Mouse (Mus musculus): Measurements from ENCODE around the gene Pbxip1. TPM values are rescaled to one million over a fixed set of nuclear protein-coding genes. Genes with fewer than 3 reads are reported as not detected.

Pbxip1 gene
- total RNA-seq, 2 experiments from 2014 or later: 37.5 to 38.6 TPM

DNA sequence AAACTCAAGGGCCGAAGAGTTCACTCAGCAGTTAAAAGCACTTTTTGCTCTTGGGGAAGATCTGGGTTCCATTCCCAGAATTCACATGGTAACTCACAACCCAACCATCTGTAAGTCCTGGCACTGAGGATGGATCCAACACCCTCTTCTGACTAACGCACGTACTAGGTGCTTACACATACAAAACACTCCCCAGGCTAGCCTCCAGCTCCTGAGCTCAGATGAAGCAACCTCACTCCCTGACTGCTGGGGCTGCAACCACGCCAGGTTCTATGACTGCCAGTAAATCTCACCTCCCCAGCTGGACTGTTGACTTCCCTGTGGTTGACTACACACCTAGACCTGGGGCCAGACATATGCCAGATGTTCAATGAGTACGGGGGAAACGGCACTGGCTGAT, 29.6 kb upstream of the Pbxip1 start:
- intact Hi-C loops (cut with DNase I): no loop called here
- no peak for DNase-seq (ENCODE audit: low spot score in 2 of 2)

DNA sequence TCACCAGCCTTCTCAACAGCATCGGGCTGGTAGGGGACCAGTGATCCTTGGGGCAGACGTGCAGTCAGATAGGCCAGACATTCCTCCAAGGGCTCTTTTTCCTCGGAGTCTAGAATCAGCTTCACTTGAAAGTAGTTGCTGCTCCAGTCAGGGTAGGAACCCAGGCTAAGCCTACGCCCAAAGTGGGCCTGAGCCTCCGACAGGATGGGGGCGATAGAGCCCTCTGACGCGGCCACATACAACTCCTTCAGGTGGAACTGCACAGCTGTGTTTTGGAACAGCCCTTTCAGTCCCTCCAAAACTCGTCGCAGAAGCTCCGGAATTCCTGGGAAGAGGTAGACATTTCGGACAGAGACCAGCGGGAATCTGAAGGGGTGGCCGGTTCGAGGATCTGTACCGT, 28.1 kb upstream of the Pbxip1 start:
- intact Hi-C loops (cut with DNase I): no loop called here
- DNase-seq (ENCODE audit: low spot score in 2 of 2): no peak

DNA sequence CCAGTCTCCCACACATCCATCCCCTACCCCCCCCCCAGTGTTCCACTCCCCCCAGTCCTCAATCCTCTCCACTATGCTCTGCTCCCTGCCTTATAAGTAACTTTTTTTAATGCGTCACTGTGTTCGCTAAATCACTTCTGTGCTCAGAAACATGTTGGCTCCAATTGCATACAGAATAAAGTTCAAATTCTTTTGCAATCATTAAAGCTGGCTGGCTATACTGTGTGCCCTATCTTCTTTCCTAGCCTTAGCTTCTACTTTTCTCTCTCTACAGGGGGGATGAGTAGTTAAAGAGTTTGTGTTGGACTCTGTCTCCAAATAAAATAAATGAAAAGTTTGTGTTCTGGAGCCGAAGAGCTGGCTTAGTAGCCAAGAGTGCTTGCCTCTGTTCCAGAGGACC, 26.8 kb upstream of the Pbxip1 start:
- DNase-seq (ENCODE audit: low spot score in 2 of 2): no peak
- intact Hi-C loops (cut with DNase I): no loop called here

DNA sequence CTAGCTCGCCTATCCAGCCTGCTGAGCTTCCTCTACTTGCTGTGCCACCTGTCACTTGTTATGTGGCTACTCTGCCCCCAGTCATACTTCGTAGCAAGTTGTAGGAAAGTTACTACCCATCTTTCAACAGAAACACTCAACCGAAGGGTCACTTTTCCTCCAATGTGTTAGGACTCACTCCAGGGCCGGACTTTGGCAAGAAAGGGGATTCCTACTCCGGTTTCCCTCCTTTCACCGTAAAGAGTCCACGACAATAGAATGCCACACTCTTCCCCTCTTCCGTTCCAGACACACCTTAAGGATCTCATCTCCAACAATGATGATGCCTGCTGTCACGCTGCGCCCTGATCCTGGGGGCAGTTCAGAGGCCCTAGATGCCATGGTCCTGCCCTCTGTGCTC, 25.6 kb upstream of the Pbxip1 start:
- intact Hi-C loops (cut with DNase I): no loop called here
- no peak for DNase-seq (ENCODE audit: low spot score in 2 of 2)

DNA sequence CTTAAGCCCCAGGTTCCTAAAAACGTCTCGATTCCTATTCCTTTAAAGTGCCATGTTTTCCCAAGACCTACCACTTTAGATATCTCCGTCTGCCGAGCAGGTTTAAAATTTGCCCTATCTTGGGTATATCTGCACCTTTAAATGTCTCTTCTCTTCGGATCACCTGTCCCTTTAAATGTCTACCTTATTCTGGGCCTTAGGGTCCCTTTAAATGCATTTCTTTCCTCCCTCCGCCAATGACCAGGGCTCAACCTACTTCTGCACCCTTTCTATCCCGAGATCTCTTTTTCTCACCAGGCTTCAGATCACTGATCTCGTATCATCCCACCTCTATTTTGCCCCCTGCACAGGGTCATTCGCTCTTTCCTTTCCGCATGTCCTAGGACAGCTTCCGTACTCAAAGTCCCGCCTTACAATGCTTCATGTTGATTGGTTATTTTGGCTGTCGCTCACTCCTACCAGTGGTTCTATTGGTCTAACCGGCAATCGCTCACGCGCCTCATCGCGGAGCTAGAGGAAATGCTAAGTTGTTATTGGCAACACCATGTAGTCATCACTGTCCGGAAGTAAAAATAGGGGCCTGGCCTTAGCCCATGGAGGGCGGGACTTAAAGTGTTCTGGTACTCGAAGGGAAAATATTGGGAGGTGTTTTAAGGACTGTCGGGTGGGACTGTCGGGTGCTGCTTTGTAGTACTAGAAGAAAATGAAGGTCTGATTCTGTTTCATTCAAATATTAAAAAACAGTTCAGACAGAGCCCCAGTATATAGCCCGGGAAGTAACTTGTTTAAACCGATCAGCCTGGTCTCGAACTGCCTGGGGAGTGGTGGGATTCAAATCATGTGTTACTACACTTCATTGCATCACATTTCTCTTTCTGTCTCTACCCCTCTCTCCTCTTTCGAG, 24.8 kb upstream of the Pbxip1 start, which contains the start of gene Flad1:
Gene Flad1, minus strand, starts transcription at position 381 of the 904 bp plus-strand sequence.
- intact Hi-C loops (cut with DNase I): no loop called here
- DNase-seq (ENCODE audit: low spot score in 2 of 2): peak; percentile 100

DNA sequence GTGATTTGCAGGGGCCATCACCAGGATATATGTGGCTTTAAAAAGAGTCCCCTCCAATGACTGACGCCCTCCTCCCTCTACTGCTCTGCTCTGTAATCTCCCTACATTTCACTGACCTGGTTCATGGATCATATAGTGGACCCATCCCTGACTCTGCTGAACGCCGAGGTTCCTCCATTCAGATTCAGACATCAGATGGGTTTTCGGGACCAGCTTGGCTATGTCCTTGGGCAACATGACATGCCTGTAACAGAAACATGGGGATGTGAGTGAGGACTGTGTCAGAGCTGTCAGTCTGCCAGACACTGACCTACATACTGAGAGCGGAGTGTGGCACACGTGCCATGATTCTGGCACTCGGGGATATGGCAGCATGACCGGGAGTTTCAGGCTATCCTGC, 20.3 kb upstream of the Pbxip1 start:
- DNase-seq (ENCODE audit: low spot score in 2 of 2): no peak
- intact Hi-C loops (cut with DNase I): no loop called here

DNA sequence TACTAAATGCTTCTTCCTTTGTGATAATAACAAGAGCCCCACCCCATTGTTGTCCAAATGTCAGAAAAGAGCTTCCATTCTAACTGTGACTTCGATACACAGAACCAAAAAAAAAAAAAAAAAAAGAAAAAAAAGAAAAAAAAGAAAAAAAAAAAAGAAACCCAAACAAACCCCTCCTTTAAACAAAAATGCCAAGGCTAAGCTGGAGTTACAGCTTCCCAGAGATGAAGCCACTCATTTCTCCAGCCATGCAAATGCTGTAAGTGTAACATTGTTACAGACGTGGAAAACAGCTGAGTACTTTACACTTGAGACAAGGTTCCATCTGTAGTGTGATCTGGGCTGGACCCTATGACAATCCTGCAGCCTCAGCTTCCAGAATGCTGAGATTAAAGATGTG, 19.4 kb upstream of the Pbxip1 start:
- intact Hi-C loops (cut with DNase I): no loop called here

DNA sequence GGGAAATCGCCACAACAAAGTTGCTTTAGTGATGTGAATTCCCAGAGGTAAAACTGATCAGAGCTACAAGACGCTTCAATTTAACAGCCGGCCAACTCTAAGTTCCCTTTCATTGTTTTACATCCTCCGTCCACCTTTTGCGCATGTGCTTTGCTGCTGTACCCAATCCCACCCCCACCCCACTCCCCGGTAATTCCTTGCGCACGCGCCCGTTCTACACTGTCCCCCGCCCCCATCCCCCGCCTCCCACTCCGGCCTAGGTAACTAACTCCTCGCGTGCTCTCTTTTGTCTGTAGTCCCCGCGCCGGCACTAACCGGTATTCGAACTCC, 18.7 kb upstream of the Pbxip1 start:
- intact Hi-C loops (cut with DNase I): no loop called here
- no peak for DNase-seq (ENCODE audit: low spot score in 2 of 2)

More for the DNA sequence above, 19.4 kb upstream of the Pbxip1 start:
- no peak for DNase-seq (ENCODE audit: low spot score in 2 of 2)

DNA sequence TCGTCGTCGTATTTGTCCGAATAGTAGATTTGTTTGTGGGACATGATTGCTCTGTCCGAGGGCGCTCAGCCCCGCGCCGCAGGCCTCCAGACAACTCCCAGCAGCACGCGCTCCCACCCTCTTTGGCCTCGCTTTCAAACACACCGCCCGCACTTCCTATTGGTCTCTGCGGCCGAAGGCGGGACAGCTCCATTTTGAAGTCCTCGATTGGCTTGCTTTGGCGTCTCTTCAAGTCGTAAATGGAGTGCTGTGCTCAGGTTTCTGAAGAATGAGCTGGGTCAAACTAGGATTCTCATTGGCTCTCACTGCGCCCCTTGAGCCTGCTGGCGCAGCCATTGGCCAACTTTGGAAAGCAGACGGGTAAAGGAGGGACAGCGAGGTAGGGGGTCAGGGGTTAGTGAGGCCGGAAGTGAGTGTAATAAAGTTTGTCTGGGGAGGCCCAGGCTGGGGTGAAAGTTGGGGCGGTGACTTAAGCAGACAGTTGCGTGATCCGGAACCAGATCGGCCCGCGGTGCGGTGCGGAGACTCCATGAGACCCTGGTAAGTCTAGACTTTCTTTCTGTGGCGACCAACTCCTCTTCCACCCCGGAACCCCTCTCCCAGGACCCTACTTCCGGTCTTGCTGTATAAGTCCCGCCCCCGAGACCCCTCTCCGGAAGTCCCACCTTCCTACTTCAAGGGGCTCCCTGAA, 18.2 kb upstream of the Pbxip1 start, which contains the start of the genes Cks1b and Shc1:
Gene Cks1b, minus strand, starts transcription at position 214 of the 691 bp plus-strand sequence.
Gene Shc1, plus strand, starts transcription at position 274 of the 691 bp plus-strand sequence.
- intact Hi-C loops (cut with DNase I): no loop called here
- peak; percentile 92 to 99 for DNase-seq (ENCODE audit: low spot score in 2 of 2)

DNA sequence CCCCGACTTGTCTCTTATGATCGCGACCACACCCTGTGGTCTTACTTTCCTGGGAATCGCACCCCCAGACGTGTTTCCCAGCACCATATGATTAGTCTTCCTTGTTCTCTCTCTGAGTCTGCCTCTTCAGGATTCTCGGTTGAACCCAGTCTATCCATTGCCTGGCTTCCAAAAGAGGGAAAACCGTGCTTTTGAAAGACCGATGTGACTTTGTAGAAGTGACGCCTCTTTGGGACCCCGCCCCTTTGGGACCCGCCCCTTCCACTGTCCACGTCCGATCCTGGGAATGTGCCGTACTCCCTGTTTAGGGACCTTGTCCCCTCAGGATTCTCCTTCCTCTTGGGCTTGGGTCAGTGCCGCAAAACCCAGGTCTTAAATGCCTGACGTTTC, 17.6 kb upstream of the Pbxip1 start:
- peak in 1 of 2 experiments; percentile 31 for DNase-seq (ENCODE audit: low spot score in 2 of 2)
- intact Hi-C loops (cut with DNase I): no loop called here

DNA sequence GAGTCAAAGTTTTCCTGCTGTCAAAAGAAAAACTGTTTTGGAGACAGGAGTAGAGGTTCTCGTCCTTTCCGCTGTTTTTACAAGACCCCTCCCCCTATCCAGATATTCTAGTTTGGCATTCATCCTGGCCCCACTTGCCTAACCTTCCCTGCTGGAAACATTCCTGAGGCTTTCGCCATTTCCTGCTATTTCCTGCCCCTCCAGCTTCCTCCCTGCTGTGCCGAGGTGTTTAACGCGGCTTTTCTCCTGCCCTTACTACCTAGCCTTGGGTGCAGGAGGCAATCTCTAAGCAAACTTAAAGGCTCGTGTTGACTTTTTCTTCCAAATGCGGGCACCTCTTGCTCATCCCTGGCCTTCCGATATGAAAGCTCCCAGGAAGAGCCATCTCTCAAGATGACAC, 16.9 kb upstream of the Pbxip1 start:
- DNase-seq (ENCODE audit: low spot score in 2 of 2): no peak
- intact Hi-C loops (cut with DNase I): no loop called here

DNA sequence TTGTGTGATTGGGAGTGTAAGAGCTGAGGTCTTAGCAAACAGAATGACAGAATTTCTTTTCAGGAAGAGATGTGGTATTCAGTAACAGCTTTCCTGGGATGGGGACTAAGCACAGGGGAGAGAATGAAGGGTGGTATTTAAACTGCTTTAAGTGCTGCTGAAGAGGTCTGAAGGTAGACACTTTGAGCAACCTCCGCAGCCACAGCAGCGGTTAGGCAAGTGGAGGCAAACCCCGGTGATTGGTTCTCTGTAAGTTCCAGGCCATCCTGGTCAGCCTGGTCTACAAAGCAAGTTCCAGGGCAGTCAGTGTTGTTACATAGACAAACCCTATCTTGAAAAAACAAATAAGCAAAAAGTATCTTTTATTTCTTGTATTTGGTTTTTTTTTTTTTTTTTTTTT, 16.5 kb upstream of the Pbxip1 start:
- DNase-seq (ENCODE audit: low spot score in 2 of 2): no peak
- intact Hi-C loops (cut with DNase I): no loop called here

DNA sequence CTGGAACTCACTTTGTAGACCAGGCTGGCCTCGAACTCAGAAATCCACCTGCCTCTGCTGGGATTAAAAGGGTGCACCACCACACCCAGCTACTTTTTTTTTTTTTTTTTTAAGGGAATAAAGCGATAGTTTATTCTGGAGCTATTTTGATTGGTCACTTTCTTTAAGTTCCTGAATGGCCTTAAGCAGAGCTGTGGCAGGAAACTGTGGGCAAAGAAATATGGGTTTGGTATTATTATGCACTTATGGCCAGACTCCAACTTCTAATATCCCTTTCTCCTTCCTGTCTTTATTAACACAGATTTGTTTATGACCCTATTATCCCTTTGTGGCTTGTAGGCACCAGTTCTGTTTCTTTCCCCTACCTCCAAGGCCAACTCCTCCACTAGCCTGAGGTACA, 16.1 kb upstream of the Pbxip1 start:
- DNase-seq (ENCODE audit: low spot score in 2 of 2): no peak
- intact Hi-C loops (cut with DNase I): no loop called here

DNA sequence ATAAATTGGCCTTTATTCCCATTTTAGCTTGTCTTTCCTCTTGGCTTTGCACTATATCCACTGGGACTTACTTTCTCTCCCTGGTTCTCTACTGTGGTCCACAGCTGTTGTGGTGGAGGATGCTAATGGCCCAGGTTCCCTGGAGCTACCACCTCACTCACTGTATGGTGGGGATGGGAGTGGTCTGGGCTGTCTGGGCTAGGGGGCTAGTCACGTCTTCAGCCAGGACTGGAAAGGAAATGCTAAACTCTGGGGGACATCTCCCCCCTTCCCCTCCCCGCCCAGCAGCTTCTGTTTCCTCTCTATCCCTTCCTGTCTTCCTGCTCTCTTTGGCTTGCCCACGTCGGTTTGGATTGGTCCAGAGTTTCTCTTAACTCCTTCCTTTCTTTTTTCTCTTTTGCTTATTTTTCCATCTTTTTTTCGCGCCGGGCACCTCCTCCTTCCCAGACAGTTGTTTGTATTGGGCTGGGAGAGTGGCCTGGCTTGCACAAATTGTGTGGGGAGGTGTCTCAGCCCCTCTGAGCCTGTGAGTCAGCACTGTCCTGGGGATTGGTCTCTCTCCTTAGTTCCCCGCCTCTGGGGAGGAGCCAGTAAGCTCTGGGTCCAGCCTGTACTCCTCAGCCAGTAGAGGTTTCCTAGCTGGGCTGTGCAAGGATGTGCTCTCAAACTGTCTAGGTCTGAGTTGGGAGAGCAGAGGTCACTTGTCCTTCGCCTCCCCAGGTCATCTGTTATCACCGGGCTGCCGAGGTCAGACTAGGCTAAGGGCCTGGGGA, 15.3 kb upstream of the Pbxip1 start:
- intact Hi-C loops (cut with DNase I): no loop called here
- DNase-seq (ENCODE audit: low spot score in 2 of 2): peak; percentile 65 to 87

DNA sequence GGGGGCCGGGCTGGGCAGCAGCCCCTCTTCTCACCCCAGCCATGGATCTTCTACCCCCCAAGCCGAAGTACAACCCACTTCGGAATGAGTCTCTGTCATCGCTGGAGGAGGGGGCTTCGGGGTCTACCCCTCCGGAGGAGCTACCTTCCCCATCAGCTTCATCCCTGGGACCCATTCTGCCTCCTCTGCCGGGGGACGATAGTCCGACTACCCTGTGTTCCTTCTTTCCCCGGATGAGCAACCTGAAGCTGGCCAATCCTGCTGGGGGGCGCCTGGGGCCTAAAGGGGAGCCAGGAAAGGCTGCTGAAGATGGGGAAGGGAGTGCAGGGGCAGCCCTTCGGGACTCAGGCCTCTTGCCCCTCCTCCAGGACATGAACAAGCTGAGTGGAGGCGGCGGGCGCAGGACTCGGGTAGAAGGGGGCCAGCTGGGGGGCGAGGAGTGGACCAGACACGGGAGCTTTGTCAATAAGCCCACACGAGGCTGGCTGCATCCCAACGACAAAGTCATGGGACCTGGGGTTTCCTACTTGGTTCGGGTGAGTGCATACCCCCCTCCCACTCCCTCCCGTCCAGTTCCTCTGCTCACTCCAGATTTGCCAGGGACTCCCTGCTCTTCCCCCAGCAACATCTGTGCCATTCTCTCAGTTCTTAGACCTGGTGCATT, 14.6 kb upstream of the Pbxip1 start:
- intact Hi-C loops (cut with DNase I): no loop called here
- DNase-seq (ENCODE audit: low spot score in 2 of 2): no peak

DNA sequence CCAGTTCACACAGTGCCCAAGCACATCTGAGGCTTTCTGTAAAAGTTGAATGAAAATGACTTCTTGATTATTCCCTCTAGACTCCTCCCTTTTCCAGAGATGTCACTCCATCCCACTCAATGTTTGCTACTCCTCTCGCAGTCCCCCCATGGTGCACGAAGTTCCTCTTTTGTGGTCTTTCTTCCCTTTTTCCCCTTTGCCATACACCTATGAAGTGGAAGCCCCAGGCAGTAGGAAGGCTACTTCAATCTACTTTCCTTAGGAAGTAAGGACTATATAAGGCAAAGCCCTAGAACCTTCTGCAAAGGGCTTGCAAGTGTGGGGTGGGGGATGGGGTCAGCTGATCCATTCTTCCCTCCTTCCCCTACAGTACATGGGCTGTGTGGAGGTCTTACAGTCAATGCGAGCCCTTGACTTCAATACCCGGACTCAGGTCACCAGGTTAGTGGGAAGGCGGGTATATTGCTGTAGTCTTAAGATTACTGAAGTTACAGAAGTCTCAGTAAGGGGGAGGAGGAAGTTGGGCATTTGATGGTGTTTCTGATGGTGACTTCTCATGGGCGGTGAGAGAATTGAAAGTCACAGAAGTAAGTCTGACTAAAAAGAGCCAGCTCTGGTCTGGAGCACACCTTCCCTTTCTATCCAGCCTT, 13.8 kb upstream of the Pbxip1 start:
- DNase-seq (ENCODE audit: low spot score in 2 of 2): no peak
- intact Hi-C loops (cut with DNase I): no loop called here

DNA sequence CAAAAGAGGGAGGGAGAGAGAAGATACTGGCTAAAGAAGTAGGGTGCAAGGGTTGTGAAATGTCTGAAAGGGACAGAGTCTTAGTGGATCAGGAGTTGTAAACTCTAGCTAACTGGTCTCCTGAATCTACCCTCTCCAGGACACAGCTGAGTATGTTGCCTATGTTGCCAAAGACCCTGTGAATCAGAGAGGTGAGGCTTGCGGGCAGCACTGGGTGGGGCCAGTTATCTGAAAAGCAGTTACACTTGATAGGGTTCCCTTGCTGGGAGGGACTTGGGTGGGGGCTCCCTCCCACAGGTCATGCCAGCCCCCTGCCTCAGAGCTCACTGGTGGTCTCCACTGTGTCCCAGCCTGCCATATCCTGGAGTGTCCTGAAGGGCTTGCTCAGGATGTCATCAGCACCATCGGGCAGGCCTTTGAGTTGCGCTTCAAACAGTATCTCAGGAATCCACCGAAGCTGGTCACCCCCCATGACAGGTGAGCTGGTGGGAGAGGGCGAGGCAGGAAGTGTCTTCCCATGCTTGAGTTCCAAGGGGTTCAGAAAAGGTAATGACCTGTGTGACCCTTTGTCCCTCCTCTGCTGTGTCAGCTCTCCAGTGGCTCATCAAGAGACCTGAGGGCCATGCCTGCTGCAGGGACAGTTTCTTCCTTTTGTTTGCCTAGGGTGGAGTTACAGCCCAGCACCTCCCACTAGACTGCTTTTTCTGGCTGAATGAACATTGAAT, 11.9 kb upstream of the Pbxip1 start:
- DNase-seq (ENCODE audit: low spot score in 2 of 2): no peak
- intact Hi-C loops (cut with DNase I): no loop called here

DNA sequence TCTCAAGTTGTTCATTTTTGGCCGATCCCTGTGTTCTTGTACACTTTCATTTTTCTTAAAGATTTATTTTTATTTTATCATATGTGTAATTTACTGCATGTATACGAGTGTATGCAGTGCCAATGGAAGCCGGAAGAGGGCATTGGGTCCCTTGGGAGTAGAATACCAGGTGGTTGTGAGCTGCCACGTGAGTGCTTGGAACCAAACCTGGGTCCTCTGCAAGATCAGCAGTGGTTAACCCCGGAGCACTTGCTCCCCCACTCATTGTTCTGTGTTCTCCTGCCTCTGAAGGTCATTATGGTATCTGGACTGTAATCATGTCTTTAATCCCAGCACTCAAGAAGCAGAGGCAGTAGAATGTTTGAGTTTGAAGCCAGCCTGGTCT, 11.4 kb upstream of the Pbxip1 start:
- DNase-seq (ENCODE audit: low spot score in 2 of 2): no peak
- intact Hi-C loops (cut with DNase I): no loop called here

DNA sequence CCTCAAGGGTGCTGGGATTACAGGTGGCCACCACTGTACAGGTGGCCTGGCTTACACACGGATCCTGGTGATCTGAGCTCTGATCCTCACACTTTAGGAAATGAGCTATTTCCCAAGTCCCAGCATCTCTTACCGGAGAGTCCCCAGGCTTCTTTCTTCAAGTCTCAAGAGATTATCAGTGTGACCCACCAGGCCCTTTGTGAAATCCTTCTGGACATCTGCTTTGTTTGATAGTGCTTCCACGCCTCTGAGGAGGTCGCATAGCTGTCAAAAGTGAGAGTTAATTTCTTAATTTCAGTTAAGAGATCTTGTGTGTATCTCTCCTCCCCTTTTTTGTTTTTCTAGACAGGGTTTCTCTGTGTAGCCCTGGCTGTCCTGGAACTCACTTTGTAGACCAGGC, 10.6 kb upstream of the Pbxip1 start:
- intact Hi-C loops (cut with DNase I): no loop called here
- DNase-seq (ENCODE audit: low spot score in 2 of 2): no peak

All from left cerebral cortex, postnatal 25 days (tissue).